Mouse (Mus musculus) large intestine, adult 2 months (tissue): Measurements from ENCODE around the gene Mat2b. TPM values are rescaled to one million over a fixed set of nuclear protein-coding genes. Genes with fewer than 3 reads are reported as not detected.
"Not testable (repeated sequence)": the region's sequence is repeated elsewhere in the genome, so short reads cannot be mapped to it uniquely, and the experiment has no call there.

Experiments used
- DNase-seq: peaks from one replicate; pipeline ENCODE4 v3.0.0-alpha.2; 2012; ENCODE audit warnings: low read depth, low spot score
- WGBS: fragments of 180-500 bp; shearing (Covaris S2); methylation state at CpG from one replicate; pipeline ENCODE4 v1.1.7; 2018; 5-methylcytosine and 5-hydroxymethylcytosine counted together
- polyA plus RNA-seq: library from polyadenylated mRNA; depleted of rRNA; stranded (reverse); fragments of >200 nt; gene quantifications from 2 replicates; pipeline ENCODE4 v1.2.3, GENCODE M21; 2012; rRNA removed

The Mat2b gene
- 30.4 and 38.7 TPM in 2 replicates for polyA plus RNA-seq

DNA sequence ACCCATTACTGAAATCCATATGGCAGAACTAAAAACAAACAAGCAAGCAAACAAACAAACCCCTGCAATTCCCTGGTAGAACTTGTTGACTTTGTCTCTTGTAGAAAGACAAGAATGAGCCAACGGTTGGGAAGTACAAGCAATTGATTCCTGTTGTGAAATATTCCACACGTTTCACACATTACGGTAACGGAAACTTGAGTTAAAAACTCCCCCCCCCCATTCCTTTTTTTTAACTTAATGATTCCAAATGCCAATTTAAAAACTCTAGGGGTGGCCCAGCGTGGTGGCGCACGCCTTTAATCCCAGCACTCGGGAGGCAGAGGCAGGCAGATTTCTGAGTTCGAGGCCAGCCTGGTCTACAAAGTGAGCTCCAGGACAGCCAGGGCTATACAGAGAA is at the start of gene Mat2b:
Mat2b (minus strand) TSS at position 101 of the 400 bp plus-strand sequence.
- WGBS: 79% methylated on average over 9 of the region's 9 CpGs
- DNase-seq: no peak

DNA sequence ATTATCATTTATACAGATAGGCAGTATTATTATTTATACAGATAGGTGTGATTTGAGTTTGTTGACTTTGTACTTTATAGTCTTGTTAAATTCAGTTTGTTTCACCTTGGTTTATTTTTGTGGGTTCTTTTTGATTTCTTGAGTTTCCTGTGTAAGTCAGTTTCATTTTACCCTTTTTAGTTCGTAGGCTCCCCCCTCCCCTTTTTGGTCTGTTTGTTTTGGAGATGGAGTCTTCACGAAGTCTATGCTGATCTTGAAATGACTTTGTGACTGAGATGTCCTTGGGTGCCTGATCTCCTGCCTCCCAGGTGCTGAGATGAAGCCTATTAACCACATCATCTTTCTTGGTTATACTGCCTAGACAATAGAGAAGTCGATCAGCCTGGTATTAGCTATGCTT is 49.3 kb upstream of the Mat2b start:
- 65% methylated on average over 3 of the region's 3 CpGs for WGBS
- no peak for DNase-seq

DNA sequence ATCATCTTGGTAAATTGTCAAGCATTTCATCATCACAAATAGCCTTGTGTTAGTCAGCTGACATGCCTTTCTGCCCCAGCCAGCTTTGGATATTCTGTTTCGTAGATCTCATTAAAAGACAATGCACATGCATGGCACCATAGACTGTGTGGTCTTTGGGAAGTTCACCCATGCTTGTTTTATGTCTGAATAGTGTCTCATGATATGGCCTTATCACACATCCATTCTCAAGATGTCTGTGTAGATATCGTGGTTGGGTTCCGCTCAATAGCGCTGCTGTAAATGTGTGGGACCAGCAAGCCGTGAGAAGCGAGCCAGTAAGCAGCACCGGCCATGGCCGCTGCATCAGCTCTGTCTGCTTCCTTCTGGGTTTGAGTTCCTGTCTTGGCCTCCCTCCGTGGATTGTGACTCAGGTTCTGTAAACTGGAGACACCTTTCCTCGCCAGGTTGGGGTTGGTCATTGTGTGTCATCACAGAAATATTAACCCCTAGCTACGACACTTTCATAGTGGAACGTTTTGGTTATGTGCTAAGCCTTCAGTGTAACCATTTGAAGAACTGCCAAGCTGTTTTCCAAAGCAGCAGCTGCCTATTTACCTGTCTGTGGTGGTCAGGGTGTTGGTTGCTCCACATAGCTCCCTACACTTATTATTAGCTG is 46.7 kb upstream of the Mat2b start:
- 88% methylated on average over 12 of the region's 12 CpGs for WGBS
- DNase-seq: no peak

DNA sequence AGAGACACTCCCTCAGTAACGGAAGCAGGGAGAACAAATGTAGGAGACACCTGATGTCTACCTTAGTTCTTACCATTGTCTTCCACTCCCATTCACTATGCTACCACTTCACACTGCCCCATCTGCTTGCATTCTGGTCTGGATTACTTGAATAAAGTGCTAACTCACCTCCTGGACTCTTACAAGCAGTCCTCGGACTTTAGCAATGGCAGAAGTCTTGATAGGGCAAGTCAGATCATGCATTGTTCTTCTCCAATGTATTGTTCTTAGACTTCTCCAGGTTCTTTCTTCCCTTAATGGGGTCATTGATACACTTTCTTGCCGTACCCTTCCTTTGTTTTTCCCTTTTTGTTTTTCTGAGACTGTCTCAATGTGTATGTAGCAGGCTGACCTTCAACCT is 42.4 kb upstream of the Mat2b start:
- DNase-seq: no peak
- 93% methylated on average over 3 of the region's 3 CpGs for WGBS

DNA sequence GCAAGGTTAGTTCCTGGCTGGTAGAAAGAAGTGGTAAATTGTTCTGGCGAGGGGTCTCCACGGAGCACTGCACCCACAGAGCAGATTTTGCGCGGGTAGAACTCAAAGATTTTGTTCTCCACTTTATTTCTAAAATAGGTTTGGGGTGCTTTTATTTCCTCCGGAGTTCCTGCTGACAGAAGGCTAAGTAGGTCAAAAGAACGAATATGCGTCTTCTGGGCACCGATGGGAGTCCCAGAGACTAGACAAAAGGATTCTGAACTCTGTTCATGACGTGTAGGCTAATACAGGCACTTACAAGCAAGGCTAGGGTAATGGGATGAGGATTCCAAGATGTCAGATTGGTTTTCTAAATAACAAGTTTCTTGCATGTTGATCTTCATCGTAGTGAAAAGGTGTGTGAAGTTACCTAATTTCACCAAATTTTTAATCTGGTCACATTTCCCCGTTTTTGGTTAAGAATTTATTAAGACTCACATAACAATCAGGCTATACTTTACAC is 39.3 kb upstream of the Mat2b start:
- DNase-seq: no peak
- WGBS: 2% methylated on average over 11 of the region's 11 CpGs

DNA sequence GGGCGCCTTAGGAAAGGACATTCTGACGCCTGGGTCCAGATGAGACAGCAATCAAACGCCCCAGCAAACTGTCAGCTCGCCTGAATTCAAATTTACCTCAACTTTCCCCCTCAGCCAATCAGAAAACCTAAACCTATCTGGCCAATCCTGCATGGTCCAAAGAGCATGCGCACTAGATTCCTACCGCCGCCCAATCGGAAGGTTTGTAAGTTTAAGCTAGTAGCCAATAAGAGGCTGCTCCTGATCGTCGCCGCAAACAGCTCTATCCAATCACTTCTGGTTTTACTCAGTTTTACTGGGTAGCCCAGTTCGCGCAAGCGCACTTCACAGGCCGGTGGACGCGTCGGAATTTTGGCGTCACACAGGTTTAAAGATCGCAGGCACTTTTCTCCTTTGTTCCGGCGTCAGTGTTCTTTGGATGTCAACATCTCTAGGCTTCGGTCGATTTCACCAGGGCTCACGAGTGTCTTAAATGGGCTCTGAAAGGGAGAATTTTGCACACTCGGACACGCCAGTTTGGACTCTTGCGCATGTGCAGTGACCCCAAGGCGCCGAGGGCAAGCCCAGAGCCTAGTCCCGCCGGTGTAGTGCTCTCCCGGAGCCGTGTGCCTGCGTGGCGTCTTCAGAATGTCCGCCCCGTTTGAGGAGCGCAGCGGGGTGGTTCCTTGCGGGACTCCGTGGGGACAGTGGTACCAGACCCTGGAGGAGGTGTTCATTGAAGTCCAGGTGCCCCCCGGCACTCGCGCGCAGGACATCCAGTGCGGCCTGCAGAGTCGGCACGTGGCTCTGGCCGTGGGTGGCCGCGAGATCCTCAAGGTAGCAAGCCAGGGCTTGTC is 38.6 kb upstream of the Mat2b start, which contains the start of the genes Hmmr and Nudcd2:
Hmmr (minus strand) TSS at position 84 of the 836 bp plus-strand sequence.
Nudcd2 (plus strand) TSS at position 329 of the 836 bp plus-strand sequence.
- peak; percentile 78 for DNase-seq
- WGBS: under 1% methylated on average over 52 of the region's 52 CpGs

DNA sequence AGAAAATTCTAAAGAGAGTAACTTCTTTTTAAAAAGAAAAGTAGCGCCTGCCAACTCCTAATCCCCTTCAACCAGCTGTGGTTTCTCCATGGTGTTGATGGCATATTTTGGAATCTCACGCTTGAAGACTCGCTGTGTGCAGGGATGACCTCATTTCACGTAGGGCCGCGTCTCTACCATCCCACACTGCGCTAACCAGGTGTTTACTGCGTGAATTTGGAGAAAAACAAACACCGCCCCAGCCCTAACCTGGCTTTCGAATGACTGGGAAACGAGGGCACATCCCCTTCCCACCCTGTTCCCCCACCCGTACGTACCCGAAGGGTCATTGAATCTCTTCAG is 38.0 kb upstream of the Mat2b start:
- WGBS: under 1% methylated on average over 14 of the region's 14 CpGs
- no peak for DNase-seq

DNA sequence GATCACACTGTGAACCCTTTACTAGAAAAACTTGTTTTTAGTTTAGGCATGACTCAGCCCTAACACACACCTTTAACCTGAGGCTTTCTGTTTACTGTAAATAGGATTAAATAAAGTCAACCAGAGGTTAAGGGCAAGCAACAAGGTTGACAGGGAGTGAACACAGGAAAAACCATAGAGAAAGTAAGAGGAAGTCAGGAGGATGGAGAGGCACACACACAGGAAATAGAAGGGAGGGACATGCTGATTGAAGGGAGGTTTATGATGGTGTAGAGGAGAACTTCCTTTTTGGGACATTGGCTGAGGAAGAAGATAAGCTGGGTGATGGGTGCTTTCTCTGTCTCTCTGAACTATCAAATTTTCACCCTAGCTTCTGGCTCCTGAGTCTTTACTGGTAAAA is 23.3 kb upstream of the Mat2b start:
- DNase-seq: no peak

DNA sequence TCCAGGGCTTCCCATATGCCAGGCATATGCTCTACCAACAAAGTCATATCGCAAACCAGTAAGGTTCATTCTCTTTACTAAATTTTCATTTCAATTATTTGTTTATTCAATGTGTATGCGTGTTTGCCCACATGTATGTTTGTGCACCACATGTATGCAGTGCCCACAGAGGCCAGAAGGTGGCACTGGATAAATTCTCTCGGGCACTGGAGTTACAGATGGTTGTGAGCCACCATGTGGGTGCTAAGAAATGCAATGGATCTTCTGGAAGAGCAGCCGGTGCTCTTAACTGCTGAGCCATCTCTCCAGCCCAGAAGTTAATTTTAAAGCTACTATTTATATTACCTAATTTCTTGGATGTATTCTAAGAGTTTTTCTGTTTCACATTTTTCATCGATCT is 20.5 kb upstream of the Mat2b start:
- 93% methylated on average over 5 of the region's 5 CpGs for WGBS
- no peak for DNase-seq

DNA sequence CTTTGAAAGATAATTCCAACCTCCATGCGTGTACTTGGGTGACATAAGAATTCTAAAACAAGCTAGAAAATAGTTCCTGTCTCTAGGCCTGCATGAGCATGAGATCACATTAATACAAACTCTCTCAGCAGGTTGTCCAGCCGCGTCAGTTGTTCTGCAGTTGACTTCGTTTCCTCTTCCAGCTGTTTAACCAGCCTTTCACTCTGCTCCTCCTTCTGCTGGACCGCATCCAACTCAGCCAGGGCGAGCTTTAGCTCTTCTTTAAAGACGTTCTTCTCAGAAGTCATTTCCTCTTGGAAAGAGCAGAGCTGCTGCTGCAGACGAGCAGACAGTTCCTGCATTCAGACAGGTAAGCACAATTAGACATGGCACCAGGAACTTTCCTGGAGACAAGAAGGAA is 18.9 kb upstream of the Mat2b start:
- no peak for DNase-seq
- 31% methylated on average over 8 of the region's 8 CpGs for WGBS

DNA sequence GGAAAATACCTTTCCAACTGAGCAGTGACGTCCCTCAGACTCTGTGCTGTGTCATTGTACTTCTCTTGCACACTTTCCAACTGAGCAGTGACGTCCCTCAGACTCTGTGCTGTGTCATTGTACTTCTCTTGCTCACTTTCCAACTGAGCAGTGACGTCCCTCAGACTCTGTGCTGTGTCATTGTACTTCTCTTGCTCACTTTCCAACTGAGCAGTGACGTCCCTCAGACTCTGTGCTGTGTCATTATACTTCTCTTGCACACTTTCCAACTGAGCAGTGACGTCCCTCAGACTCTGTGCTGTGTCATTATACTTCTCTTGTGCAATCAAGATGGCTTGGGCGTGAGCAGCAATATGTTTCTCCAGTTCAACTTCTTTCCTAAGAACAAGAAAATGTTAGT is 14.9 kb upstream of the Mat2b start:
- DNase-seq: not testable (repeated sequence)
- WGBS: 92% methylated on average over 6 of the region's 6 CpGs

DNA sequence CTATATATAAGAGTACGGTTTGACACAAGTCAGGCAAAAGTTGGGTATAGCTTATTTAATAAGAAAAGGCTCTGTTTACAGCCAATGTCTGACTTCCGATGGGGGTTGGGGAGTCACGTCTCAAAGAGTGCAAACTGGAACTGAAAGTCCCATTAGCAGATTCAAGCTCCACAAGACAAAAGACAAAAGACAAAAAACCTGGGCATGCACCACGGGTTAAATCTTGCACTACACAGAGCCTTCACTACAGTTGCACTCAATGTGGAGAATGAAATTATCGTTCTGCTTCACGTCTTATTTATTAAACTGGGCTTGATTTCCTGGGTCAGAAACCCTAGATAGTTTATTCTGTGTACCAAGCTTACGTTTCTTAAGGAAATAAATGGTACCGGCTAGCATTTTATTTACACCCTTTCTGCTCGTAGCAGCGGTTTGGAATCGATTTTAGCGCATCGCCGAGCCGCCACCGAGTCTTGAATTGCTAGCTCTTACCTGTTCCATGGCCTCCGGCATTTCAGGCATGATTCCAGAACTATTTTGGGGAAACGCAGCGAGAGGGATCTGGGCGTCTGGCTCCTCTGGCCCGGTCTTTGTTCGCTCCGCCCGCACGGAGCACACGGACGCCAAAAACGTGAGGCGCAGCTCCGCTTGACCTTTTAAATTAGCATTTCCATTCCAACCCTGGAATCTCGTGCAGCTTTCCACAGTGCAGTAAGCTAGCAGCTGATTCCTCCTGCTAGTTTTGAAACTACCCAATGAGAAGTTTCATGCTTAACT is 504 bp downstream of the Mat2b start:
- WGBS: under 1% methylated on average over 31 of the region's 31 CpGs
- DNase-seq: peak; percentile 52

DNA sequence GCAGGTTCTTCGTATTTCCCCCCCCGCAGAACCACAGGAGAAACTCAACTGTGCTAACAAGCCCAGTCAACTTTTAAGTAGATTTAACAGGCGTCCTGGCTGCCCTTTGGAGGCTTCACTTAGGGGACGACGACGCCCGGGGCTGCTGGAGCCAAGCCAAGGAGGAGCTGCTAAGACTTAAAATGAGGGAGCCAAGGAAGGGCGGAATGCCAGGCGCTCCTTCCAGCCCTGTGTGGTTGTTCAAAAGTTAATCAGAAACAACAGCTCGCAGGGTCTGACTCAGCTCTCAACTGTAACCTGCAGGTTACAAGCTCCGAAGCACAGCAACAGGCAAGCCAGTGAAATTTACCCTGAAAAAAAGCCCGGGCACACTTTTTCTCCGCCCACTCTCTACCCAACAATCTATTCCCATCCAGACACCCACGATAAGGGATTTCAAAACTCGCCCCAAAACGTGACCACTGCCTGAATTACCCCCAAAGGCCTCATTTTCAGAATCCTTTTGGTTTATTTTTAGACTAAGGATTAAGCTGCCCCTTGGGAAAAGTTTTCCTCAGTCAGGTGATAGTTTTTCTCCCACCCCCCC is 1.5 kb downstream of the Mat2b start:
- under 1% methylated on average over 16 of the region's 16 CpGs for WGBS
- DNase-seq: peak; percentile 57

DNA sequence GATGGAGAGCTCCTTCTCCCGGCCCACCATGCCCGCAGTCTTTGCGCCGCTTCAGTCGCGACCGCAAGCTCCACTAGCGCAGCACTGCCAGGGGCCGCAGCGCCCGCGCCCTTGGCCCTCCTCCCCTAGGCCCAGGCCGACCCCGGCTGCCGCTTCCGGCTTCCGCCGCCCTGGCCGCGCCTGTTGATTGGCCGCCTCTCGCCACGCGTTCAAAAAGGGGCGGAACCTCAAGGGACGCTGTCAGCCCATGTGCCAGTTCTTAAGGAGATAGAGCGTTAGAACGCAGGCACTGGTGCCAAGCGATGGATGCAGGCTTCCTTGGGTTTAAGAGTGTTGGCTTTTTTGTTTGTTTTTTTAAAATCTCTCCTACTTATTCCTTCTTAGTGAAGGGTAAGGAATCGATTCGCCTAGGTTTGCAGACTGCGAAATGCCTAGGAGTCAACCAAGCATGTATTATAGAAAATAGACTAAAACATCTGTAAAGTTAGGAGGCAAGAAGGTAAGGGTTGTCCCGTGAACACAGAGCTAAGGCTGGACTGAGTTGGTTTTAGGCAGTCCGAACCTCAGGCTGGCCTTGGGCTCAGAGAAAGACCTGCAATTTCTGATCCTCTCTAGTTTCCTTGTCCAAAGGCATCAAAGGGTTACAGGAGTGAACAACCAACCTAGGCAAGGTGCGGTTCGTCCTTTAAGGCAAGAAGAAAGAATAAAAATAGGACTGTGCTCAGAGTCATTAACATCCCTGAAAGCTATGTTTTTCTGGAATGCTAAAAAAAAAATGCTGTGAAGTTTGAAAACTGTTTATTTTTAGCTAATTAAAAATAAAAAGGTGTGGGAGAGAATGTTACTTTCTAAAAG is 2.3 kb downstream of the Mat2b start:
- DNase-seq: peak; percentile 77
- WGBS: 1% methylated on average over 36 of the region's 36 CpGs

DNA sequence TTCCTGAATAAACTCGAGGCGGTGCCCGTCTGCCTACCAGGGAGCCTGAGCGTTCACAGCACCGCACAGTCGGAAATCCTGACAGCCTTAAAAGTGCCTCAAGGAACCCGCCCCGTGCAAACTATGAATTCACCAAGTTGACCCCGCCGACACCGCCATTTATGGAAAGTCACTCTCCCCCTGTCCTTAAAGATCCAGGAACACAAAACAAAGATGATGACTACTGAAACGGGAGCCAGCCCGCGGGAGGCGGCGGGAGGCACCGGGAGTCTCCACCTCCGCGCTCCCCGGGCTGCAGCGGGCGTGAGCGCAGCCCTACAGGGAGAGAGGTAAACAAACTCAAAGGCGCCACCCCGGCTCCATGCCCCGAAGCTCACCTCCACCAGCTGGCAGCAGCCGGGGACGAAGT is 2.9 kb downstream of the Mat2b start:
- under 1% methylated on average over 28 of the region's 28 CpGs for WGBS

DNA sequence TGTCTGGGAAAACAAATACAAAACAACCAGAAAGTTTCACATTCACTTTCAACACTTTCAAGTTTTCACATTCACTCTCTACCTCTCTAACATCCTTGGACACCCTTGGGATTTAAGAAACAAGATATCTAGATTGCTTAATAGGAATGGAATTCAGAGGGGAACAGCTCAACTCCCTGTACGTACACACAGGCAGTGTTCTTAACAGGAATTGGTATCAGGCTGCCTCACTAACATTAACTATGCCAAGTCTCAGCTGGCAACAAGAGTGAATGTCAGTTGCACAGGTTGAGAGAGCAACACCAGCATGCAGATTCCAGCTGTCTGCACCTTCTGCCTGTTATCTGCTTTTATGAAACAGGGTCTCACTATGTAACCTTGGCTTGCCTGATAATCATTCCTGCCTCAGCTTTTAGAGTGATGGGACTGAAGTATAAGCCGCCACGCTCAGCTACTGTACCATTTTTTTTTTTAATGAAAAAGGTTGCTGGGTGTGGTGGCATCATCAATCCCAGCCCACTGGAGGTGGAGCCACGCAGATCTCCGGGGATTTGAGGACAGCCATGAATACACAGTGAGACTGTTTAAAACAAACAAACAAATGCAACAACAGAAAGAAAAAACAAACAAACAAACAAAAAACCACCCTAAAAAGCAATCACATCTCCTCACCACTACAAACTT is 4.4 kb downstream of the Mat2b start:
- WGBS: 16% methylated on average over 5 of the region's 5 CpGs
- DNase-seq: no peak

More for the DNA sequence above, 2.9 kb downstream of the Mat2b start:
- no peak for DNase-seq

DNA sequence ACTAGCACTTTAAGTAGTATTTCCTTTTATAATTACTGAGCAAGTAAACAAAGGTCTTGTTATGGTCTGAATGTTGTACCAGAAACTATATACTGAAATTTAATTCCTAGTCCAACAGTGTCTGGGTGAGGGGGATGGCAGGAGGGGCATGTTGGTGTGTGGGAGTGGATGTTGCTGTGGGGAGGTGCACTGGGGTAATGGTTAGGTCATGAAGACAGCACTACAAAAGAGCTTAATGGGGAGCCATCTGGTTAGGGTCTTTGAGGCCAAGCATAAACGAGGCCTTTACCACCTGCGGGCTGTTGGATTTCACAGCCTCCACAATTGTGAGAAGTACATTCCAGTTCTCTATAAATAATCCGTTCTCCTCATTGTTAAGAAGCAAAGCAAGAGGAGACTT is 11.7 kb downstream of the Mat2b start:
- DNase-seq: no peak
- 76% methylated on average over 3 of the region's 3 CpGs for WGBS

DNA sequence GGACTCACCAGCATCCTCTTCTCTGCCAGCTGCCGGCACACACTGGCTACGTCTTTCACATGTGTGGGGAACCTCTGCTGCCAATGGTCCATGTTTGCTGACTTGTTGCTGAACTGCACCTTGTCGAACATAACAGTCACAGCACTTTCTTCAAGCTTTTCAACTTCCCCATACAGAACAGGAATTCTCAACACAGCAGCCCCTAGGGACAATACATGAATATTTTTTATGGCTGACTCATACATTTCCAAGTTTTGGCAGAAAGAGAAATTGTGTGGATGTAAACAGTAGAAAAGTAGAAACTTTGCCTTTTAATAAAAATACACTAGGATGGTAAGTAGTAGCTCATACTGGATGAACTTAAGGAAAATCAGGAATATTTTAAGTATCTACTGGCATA is 12.5 kb downstream of the Mat2b start:
- DNase-seq: no peak
- 86% methylated on average over 3 of the region's 3 CpGs for WGBS
